Mouse (Mus musculus) heart, embryonic 13.5 days (tissue): ENCODE measurements around the gene Vps53. TPM values are rescaled to one million over a fixed set of nuclear protein-coding genes. Genes with fewer than 3 reads are reported as not detected.

Experiments used
- ATAC-seq: fragments of 200-750 bp; cut with Nextera tagmentation; 2 replicates; pipeline ENCODE4 v1.8.0; 2017; ENCODE audit warnings: moderate TSS enrichment; ENCODE audit not compliant: insufficient number of reproducible peaks, low FRiP score, low TSS enrichment; ENCODE audit errors: extremely low read depth
- H3K27ac ChIP-seq: fragments of 300-500 bp; sonication (generic); replicated peaks from 2 replicates; pipeline ENCODE4 v1.5.1; 2015; ENCODE audit warnings: moderate library complexity, mild to moderate bottlenecking, inconsistent platforms
- H3K27me3 ChIP-seq: fragments of 300-500 bp; sonication (generic); replicated peaks from 2 replicates; pipeline ENCODE4 v1.6.1; 2015; ENCODE audit warnings: mild to moderate bottlenecking, inconsistent platforms
- H3K36me3 ChIP-seq: fragments of 300-500 bp; sonication (generic); 2 replicates; pipeline ENCODE4 v1.6.1; 2015; ENCODE audit warnings: mild to moderate bottlenecking, inconsistent platforms
- H3K4me1 ChIP-seq: fragments of 300-500 bp; sonication (generic); 2 replicates; pipeline ENCODE4 v1.6.1; 2015; ENCODE audit warnings: inconsistent platforms
- H3K4me2 ChIP-seq: fragments of 300-500 bp; sonication (generic); 2 replicates; pipeline ENCODE4 v1.6.1; 2015; ENCODE audit warnings: inconsistent platforms, mild to moderate bottlenecking, moderate library complexity
- H3K4me3 ChIP-seq: fragments of 300-500 bp; sonication (generic); 2 replicates; pipeline ENCODE4 v1.5.1; 2015; ENCODE audit warnings: moderate library complexity, mild to moderate bottlenecking, inconsistent platforms
- H3K9ac ChIP-seq: fragments of 300-500 bp; sonication (generic); 2 replicates; pipeline ENCODE4 v1.6.1; 2015; ENCODE audit warnings: inconsistent platforms, mild to moderate bottlenecking, moderate library complexity
- H3K9me3 ChIP-seq: fragments of 300-500 bp; sonication (generic); 2 replicates; pipeline ENCODE4 v1.6.1; 2016; ENCODE audit warnings: inconsistent platforms
- WGBS: fragments of 180-500 bp; shearing (Covaris S2); methylation state at CpG from one replicate; pipeline ENCODE4 v1.1.7; 2015; ENCODE audit warnings: mixed read lengths; 5-methylcytosine and 5-hydroxymethylcytosine counted together
- polyA plus RNA-seq: library from polyadenylated mRNA; unstranded; fragments of >200 nt; fragmentation: Nextera tagmentation; extraction: Ambion mirVana; gene quantifications from 2 replicates; pipeline ENCODE4 v1.2.1, GENCODE M21; 2015

Gene Vps53
- polyA plus RNA-seq, 1 experiment from 2014 or later, result 31.8 TPM

GRCm38 (mm10) chr11:76045367-76045766 lies 134.1 kb downstream of the Vps53 start:
- Histone ChIP-seq H3K9me3 (no peaks in the 10 kb centered on the region), H3K4me2 (no peak overlapping the region), H3K27me3 (no peaks in the 10 kb centered on the region), H3K36me3 (peaks cover 27% of the 10 kb centered on the region), H3K4me1 (peaks cover 19% of the 10 kb centered on the region), H3K9ac (no peak overlapping the region), H3K27ac (no peak overlapping the region), H3K4me3 (no peak overlapping the region)
- ATAC-seq, result no peak
- WGBS, result 60% methylated on average over 6 of the region's 6 CpGs

GRCm38 (mm10) chr11:76044468-76044867 lies 135.0 kb downstream of the Vps53 start:
- H3K4me3 ChIP-seq, result no peak overlapping the region
- no peak overlapping the region for H3K9ac ChIP-seq
- H3K9me3 ChIP-seq, result no peaks in the 10 kb centered on the region
- 82% methylated on average over 6 of the region's 6 CpGs for WGBS
- ATAC-seq, result no peak
- no peaks in the 10 kb centered on the region for H3K27me3 ChIP-seq
- H3K4me2 ChIP-seq, result no peak overlapping the region
- H3K36me3 ChIP-seq, result peaks cover 27% of the 10 kb centered on the region
- no peak overlapping the region for H3K27ac ChIP-seq
- peaks cover 19% of the 10 kb centered on the region for H3K4me1 ChIP-seq

- H3K4me2 ChIP-seq, result peak overlapping the region; percentile 13
- H3K9ac ChIP-seq, result peak overlapping the region; percentile 33; the same call in 1 of the 2 replicates
- H3K27ac ChIP-seq, result peak overlapping the region; percentile 20; the same call in 1 of the 2 replicates
- no peaks in the 10 kb centered on the region for H3K9me3 ChIP-seq
- H3K27me3 ChIP-seq, result no peaks in the 10 kb centered on the region
- no peak overlapping the region for H3K4me3 ChIP-seq
- 20% methylated on average over 5 of the region's 5 CpGs for WGBS
- peaks cover 19% of the 10 kb centered on the region for H3K4me1 ChIP-seq
- peaks cover 24% of the 10 kb centered on the region for H3K36me3 ChIP-seq
- no peak for ATAC-seq
Observed at GRCm38 (mm10) chr11:76042882-76043281, 136.6 kb downstream of the Vps53 start.

- Histone ChIP-seq H3K4me3 (no peak overlapping the region), H3K27me3 (no peaks in the 10 kb centered on the region), H3K9ac (no peak overlapping the region), H3K4me1 (peaks cover 19% of the 10 kb centered on the region), H3K9me3 (no peaks in the 10 kb centered on the region), H3K4me2 (no peak overlapping the region), H3K27ac (no peak overlapping the region), H3K36me3 (peaks cover 24% of the 10 kb centered on the region)
- WGBS, result 48% methylated on average over 10 of the region's 10 CpGs
- no peak for ATAC-seq
Observed at GRCm38 (mm10) chr11:76042041-76042638, 137.3 kb downstream of the Vps53 start.

- Histone ChIP-seq H3K4me3 (no peak overlapping the region), H3K4me2 (no peak overlapping the region), H3K36me3 (peaks cover 11% of the 10 kb centered on the region), H3K9me3 (no peaks in the 10 kb centered on the region), H3K27ac (no peak overlapping the region), H3K4me1 (peaks cover 19% of the 10 kb centered on the region), H3K27me3 (no peaks in the 10 kb centered on the region), H3K9ac (no peak overlapping the region)
- WGBS, result 85% methylated on average over 4 of the region's 4 CpGs
- ATAC-seq, result no peak
Observed at GRCm38 (mm10) chr11:76040761-76041376, 138.6 kb downstream of the Vps53 start.

- Histone ChIP-seq H3K4me1 (peaks cover 16% of the 10 kb centered on the region), H3K9me3 (no peaks in the 10 kb centered on the region), H3K27me3 (no peaks in the 10 kb centered on the region), H3K27ac (no peak overlapping the region), H3K4me3 (no peak overlapping the region), H3K36me3 (peaks cover 3% of the 10 kb centered on the region), H3K9ac (no peak overlapping the region), H3K4me2 (no peak overlapping the region)
- 79% methylated on average over 8 of the region's 8 CpGs for WGBS
- no peak for ATAC-seq
Observed at GRCm38 (mm10) chr11:76040106-76040505, 139.3 kb downstream of the Vps53 start.

- no peak overlapping the region for H3K9ac ChIP-seq
- ATAC-seq, result no peak
- 74% methylated on average over 3 of the region's 3 CpGs for WGBS
- no peaks in the 10 kb centered on the region for H3K27me3 ChIP-seq
- no peaks in the 10 kb centered on the region for H3K9me3 ChIP-seq
- no peaks in the 10 kb centered on the region for H3K36me3 ChIP-seq
- H3K4me3 ChIP-seq, result no peak overlapping the region
- peaks cover 16% of the 10 kb centered on the region for H3K4me1 ChIP-seq
- H3K4me2 ChIP-seq, result no peak overlapping the region
- H3K27ac ChIP-seq, result no peak overlapping the region
Observed at GRCm38 (mm10) chr11:76039271-76040053, 140.0 kb downstream of the Vps53 start.

GRCm38 (mm10) chr11:76037581-76038294 lies 141.7 kb downstream of the Vps53 start:
- Histone ChIP-seq H3K4me1 (peaks cover 7% of the 10 kb centered on the region), H3K9me3 (no peaks in the 10 kb centered on the region), H3K36me3 (no peaks in the 10 kb centered on the region), H3K27me3 (no peaks in the 10 kb centered on the region), H3K9ac (no peak overlapping the region), H3K4me2 (no peak overlapping the region), H3K4me3 (no peak overlapping the region), H3K27ac (no peak overlapping the region)
- ATAC-seq, result no peak
- WGBS, result 26% methylated on average over 6 of the region's 6 CpGs

GRCm38 (mm10) chr11:76035182-76035581 lies 144.3 kb downstream of the Vps53 start:
- H3K4me3 ChIP-seq, result no peak overlapping the region
- no peaks in the 10 kb centered on the region for H3K36me3 ChIP-seq
- H3K9ac ChIP-seq, result no peak overlapping the region
- H3K27ac ChIP-seq, result no peak overlapping the region
- H3K27me3 ChIP-seq, result peaks cover 2% of the 10 kb centered on the region; the same call in 1 of the 2 replicates
- ATAC-seq, result no peak
- no peaks in the 10 kb centered on the region for H3K9me3 ChIP-seq
- 79% methylated on average over 8 of the region's 8 CpGs for WGBS
- H3K4me2 ChIP-seq, result no peak overlapping the region
- no peaks in the 10 kb centered on the region for H3K4me1 ChIP-seq

GRCm38 (mm10) chr11:76033836-76034235 lies 145.6 kb downstream of the Vps53 start:
- no peak overlapping the region for H3K4me3 ChIP-seq
- H3K27ac ChIP-seq, result no peak overlapping the region
- H3K4me2 ChIP-seq, result no peak overlapping the region
- no peak for ATAC-seq
- no peaks in the 10 kb centered on the region for H3K9me3 ChIP-seq
- WGBS, result 84% methylated on average over 4 of the region's 4 CpGs
- H3K27me3 ChIP-seq, result peaks cover 10% of the 10 kb centered on the region
- no peaks in the 10 kb centered on the region for H3K4me1 ChIP-seq
- H3K36me3 ChIP-seq, result no peaks in the 10 kb centered on the region
- no peak overlapping the region for H3K9ac ChIP-seq

GRCm38 (mm10) chr11:76033359-76033758 lies 146.1 kb downstream of the Vps53 start:
- WGBS, result 79% methylated on average over 6 of the region's 6 CpGs
- ATAC-seq, result no peak
- no peaks in the 10 kb centered on the region for H3K9me3 ChIP-seq
- H3K27me3 ChIP-seq, result peaks cover 10% of the 10 kb centered on the region
- no peak overlapping the region for H3K27ac ChIP-seq
- no peaks in the 10 kb centered on the region for H3K36me3 ChIP-seq
- H3K9ac ChIP-seq, result no peak overlapping the region
- no peak overlapping the region for H3K4me3 ChIP-seq
- H3K4me2 ChIP-seq, result no peak overlapping the region
- no peaks in the 10 kb centered on the region for H3K4me1 ChIP-seq
